Mouse (Mus musculus) cortical plate, adult 2 months (tissue): ENCODE measurements around the gene Hexa. TPM values are rescaled to one million over a fixed set of nuclear protein-coding genes. Genes with fewer than 3 reads are reported as not detected.
A peak's percentile ranks its signal among the peaks of the same experiment; 100 is the strongest.

ENCODE experiments used
- H3K27ac ChIP-seq: fragments of 200-500 bp; 2 replicates; pipeline ENCODE4 v1.5.1; 2012; ENCODE audit warnings: low read length, control low read depth, inconsistent platforms; ENCODE audit not compliant: insufficient read depth
- H3K4me1 ChIP-seq: fragments of 200-500 bp; 2 replicates; pipeline ENCODE4 v1.6.1; 2011; ENCODE audit warnings: low read length; ENCODE audit not compliant: control insufficient read depth, insufficient read depth
- H3K4me3 ChIP-seq: fragments of 200-500 bp; 2 replicates; pipeline ENCODE4 v1.5.1; 2011; ENCODE audit warnings: mild to moderate bottlenecking, low read length, control low read depth; ENCODE audit not compliant: insufficient read depth
- CTCF ChIP-seq: fragments of 200-500 bp; IDR thresholded peaks from 2 replicates; pipeline ENCODE4 v1.5.1; 2011; ENCODE audit warnings: mild to moderate bottlenecking, control low read depth, low read length; ENCODE audit not compliant: insufficient read depth; ENCODE audit errors: extremely low read depth
- POLR2A ChIP-seq: fragments of 200-500 bp; IDR thresholded peaks from 2 replicates; pipeline ENCODE4 v1.6.1; 2011; ENCODE audit warnings: mild to moderate bottlenecking, low read length, control low read depth; ENCODE audit not compliant: insufficient read depth; ENCODE audit errors: extremely low read depth
- polyA plus RNA-seq: library from polyadenylated mRNA; depleted of rRNA; stranded (reverse); fragments of >200 nt; gene quantifications from 2 replicates; pipeline ENCODE4 v1.2.3, GENCODE M21; 2012

Hexa gene
- polyA plus RNA-seq, 1 experiment, result 59.4 TPM

DNA sequence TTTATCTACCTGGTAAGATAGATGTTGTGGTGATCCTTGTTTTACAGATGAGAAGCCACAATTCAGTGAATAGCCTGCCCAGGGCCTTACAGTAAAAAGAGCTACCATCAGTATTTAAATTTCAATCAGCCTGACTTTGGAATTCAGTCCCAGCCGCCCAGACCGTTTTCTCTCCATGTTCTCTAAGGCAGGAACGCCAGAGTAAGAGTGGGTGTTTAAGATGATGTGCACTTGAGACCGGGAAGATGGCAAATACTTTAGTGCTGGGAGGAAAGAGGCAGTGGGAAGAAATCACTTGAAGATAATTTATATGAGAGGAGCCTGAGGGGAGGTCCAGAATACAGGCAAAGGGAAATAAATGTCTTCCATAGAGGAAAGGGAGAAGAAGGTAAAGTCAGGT lies 10.7 kb downstream of the Hexa start:
- no peak overlapping the region for H3K4me3 ChIP-seq
- TF ChIP-seq CTCF (no peak), POLR2A (no peak)
- H3K27ac ChIP-seq, result 0 out of 2 replicates have a peak overlapping the region, but pooled peaks have one; percentile 5
- peaks cover 18% of the 10 kb centered on the region for H3K4me1 ChIP-seq

- no peak for TF ChIP-seq CTCF
- TF ChIP-seq POLR2A, result no peak
- Histone ChIP-seq H3K27ac (no peak overlapping the region), H3K4me1 (peaks cover 18% of the 10 kb centered on the region), H3K4me3 (no peak overlapping the region)
These were observed 11.7 kb downstream of the Hexa start for GRCm38 (mm10) chr9:59551017-59551416.

DNA sequence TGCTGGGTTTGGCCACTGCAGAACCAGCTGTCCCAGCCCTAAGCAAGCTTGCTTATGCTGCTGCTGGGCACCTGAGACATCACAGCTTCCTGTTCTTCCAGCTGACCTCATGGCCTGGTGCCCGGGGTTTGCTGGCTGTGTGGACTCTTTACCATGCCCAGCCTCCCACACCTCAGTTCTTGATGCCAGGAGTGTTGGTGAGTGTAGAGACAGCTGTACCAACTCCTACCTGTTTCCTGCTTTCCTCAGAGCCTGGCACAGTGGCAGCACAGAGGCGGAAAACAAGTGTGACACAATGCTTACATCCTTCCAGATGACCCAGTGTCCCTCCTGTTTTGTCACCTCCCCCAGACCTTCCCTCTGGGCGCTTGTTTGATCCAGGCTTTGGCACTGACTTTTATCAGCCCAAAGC lies 12.3 kb downstream of the Hexa start:
- no peak overlapping the region for H3K4me3 ChIP-seq
- no peak for TF ChIP-seq POLR2A
- no peak for TF ChIP-seq CTCF
- no peak overlapping the region for H3K27ac ChIP-seq
- peaks cover 18% of the 10 kb centered on the region for H3K4me1 ChIP-seq

DNA sequence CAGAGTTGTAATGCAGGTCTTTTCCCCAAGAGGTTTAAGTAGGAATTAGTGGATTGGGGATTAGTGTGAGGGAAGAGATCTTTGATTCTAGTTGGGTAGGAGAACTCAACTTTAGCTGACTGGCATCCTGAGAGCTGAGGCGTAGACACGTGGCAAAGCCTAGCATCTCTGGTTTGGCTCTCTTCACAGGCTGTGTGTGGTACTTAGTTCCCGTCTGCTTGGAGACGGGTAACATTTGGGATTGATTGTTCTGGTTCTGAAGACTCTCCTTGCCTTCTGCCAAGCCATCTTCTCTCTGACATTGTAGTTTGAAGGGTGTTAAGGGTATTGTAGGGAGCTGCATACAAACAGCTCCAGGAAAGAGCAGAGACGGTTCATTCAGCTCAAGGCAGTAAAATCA lies 13.3 kb downstream of the Hexa start:
- H3K4me3 ChIP-seq, result no peak overlapping the region
- no peak for TF ChIP-seq CTCF
- no peak for TF ChIP-seq POLR2A
- peaks cover 17% of the 10 kb centered on the region for H3K4me1 ChIP-seq
- H3K27ac ChIP-seq, result no peak overlapping the region

GRCm38 (mm10) chr9:59553719-59554118 lies 14.4 kb downstream of the Hexa start:
- peaks cover 17% of the 10 kb centered on the region for H3K4me1 ChIP-seq
- TF ChIP-seq CTCF (no peak), POLR2A (no peak)
- H3K27ac ChIP-seq, result no peak overlapping the region
- no peak overlapping the region for H3K4me3 ChIP-seq

DNA sequence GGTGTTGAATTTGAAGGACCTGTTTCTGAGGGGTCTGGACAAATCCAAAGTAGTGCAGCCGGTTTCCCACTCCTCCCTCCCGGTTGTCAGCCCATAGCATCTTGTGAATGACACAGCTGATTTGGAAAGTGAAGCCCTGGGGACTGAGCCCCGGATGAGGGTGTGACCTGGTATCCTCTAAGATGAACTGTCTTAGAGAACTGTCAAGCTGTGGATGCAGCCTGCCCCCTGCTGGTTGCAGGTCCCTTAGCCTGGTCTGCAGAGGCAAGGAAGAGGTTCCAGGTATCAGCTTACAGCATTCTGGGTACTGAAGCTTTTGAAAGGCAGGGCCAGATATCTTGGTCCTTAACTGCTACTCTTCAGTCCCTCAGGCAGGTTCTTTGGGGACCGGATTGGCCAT lies 26.3 kb downstream of the Hexa start:
- peaks cover 2% of the 10 kb centered on the region; the same call in 1 of the 2 replicates for H3K4me1 ChIP-seq
- H3K27ac ChIP-seq, result no peak overlapping the region
- H3K4me3 ChIP-seq, result no peak overlapping the region
- peak; percentile 82 for TF ChIP-seq CTCF
- no peak for TF ChIP-seq POLR2A

- H3K4me3 ChIP-seq, result no peak overlapping the region
- no peak overlapping the region for H3K27ac ChIP-seq
- no peaks in the 10 kb centered on the region for H3K4me1 ChIP-seq
- TF ChIP-seq POLR2A (no peak), CTCF (peak; percentile 80)
These were observed 27.8 kb downstream of the Hexa start for GRCm38 (mm10) chr9:59567111-59567510.

DNA sequence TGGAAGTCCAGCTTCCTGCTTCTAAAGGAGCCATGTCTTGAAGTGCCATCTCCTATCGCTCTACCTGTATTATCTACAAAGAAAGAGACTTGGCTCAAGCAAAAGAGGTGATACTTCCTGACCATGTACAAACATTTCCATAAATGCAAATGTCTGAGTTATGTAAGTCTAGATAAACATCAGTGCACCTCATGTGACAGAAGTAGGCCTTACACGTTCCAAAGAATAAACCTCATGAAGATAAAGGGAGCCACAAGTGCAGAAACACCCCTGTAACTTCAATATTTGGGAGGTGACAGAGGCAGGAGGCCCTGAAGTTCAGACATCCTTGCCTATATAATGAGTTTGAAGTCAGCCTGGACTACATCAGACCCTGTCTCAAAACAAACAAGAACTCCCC lies 32.5 kb downstream of the Hexa start:
- no peak overlapping the region for H3K4me3 ChIP-seq
- H3K27ac ChIP-seq, result no peak overlapping the region
- TF ChIP-seq CTCF, result no peak
- TF ChIP-seq POLR2A, result no peak
- no peaks in the 10 kb centered on the region; the same call in 1 of the 2 replicates for H3K4me1 ChIP-seq

DNA sequence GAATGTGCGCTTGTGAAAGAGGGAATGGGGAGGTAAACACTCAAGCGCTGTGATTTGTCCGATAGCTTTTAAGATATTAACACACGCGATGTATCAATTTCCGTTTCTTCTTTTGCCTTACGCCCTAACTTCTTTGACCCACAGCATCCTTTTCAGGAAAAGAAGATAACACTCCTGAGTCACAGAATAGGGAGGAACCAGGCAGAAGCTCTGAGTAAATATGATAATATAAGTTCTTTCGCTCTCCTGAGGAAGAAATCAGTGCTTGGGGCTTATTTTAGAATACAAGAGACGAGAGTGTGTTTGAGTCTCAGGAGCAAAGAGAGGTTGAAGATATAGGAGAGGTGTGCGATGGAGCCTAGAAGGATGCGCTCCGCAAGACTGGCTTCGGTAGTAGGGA lies 38.1 kb downstream of the Hexa start:
- H3K4me3 ChIP-seq, result peak overlapping the region; percentile 53
- peaks cover 3% of the 10 kb centered on the region; the same call in 1 of the 2 replicates for H3K4me1 ChIP-seq
- H3K27ac ChIP-seq, result no peak overlapping the region
- TF ChIP-seq CTCF (no peak), POLR2A (no peak)

DNA sequence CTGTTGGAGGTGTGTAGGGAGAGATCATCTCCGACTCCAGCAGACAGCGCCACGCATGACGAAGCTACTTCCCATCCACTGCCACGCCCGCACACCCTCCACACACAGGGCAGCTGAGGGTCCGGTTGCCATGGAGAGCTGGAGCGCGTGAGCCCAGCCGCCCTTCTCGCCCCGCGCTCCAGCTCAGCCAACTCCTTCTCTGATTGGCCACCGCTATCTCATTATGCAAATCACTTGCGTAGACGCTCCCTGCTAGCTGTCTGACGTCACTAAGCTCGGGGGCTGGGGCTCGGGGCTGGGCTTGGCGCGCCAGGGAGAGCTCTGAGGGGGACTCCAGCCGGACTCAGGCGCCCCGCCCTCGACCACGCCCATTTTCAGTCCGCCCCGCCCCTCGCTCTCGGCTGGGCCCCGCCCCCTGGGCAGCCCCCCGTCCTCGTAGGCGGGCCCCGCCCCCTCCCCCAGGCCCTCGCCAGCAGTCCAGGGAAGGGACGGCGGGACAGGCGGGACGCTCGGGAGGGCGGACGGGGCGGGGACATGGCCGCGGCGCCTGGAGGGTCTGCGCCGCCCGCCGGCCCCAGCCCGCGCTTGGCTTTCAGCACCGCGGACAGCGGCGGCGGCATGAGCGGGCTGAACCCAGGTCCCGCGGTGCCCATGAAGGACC lies 38.6 kb downstream of the Hexa start, which contains the start of gene Celf6:
Gene Celf6, plus strand, starts transcription at position 74 of the 661 bp plus-strand sequence.
- H3K4me3 ChIP-seq, result peak within 1 kb of the TSS; percentile 53
- TF ChIP-seq CTCF, result no peak
- TF ChIP-seq POLR2A, result peak; percentile 54; the same call in 1 of the 2 replicates
- H3K4me1 ChIP-seq, result peaks cover 3% of the 10 kb centered on the region; the same call in 1 of the 2 replicates
- H3K27ac ChIP-seq, result no peak within 1 kb of the TSS

DNA sequence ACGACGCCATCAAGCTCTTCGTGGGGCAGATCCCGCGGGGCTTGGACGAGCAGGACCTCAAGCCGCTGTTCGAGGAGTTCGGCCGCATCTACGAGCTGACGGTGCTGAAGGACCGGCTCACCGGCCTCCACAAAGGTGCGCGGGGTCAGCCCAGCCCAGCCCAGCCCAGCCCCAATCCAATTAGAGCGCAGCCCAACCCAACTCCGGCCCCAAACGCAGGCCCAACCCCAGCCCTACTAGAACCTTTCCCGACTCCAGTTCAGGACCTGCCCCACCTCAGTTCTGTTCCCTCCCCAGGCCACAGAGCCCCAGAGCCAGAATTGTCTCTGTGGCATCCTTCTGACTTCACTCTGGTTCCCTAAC lies 39.1 kb downstream of the Hexa start:
- Histone ChIP-seq H3K4me1 (peaks cover 3% of the 10 kb centered on the region; the same call in 1 of the 2 replicates), H3K4me3 (peak overlapping the region; percentile 53), H3K27ac (no peak overlapping the region)
- TF ChIP-seq CTCF (no peak), POLR2A (no peak)
